15 mouse cellular contexts compared by ENCODE assay signal in the genomic region with DNA sequence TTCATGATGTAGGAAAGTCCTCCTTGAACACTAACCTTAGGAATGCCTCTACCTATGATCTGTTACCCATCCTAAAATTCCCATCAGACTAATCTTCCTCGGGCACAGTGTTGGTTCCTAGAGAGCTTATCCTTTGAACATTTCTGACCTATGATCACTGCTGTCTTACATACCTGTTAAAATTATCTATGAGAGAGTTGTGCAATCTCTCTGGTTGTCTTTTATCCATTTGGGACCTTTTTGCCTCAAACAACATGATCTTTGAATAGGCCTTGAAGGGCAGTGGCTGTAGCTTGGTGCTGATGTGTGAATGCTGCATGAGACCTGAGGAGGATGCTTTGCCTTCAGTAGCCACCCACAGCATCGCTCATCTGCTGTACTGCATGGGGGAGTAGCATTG.
"Had no signal": no experiment of that assay in that cellular context is flagged by ENCODE, and none has a peak within 500 bp of the region (broad histone marks: within the 10 kb centered on the region; RNA-seq: fewer than 3 reads in every experiment).

No protein-coding gene starts in this region.

- H3K4me3 ChIP-seq: neural tube, embryonic 13.5 days; neural tube, embryonic 15.5 days; stomach, embryonic 15.5 days had no signal

- H3K9ac ChIP-seq: neural tube, embryonic 13.5 days; neural tube, embryonic 15.5 days; stomach, embryonic 15.5 days had no signal

- H3K4me1 ChIP-seq: stomach, embryonic 15.5 days had no signal

- H3K36me3 ChIP-seq: neural tube, embryonic 13.5 days; neural tube, embryonic 15.5 days; stomach, embryonic 15.5 days had no signal

- H3K27ac ChIP-seq: neural tube, embryonic 13.5 days; stomach, embryonic 15.5 days; stomach, postnatal 0 days had no signal

- H3K27me3 ChIP-seq: neural tube, embryonic 13.5 days; neural tube, embryonic 15.5 days; stomach, embryonic 15.5 days had no signal

- DNase-seq: right cerebral cortex, adult 18-20 months; right cerebral cortex, postnatal 14 days; right cerebral cortex, postnatal 25 days; right cerebral cortex, postnatal 4 days; spleen, adult 18-20 months; thymus, adult 18-20 months; thymus, adult 2 months; thymus, postnatal 14 days; thymus, postnatal 25 days; thymus, postnatal 36 days; thymus, postnatal 4 days had no signal
